Mouse (Mus musculus) heart, embryonic 15.5 days (tissue): ENCODE measurements at regions not wholly inside any gene's neighbourhood (a gene's known extent, or its start where the extent isn't known, plus 50 kb on each side); places are given as distances from the start of the nearest gene placed in this dataset.
"Not testable (repeated sequence)": the region's sequence is repeated elsewhere in the genome, so short reads cannot be mapped to it uniquely, and the experiment has no call there.

ENCODE experiments used
- ATAC-seq: fragments of 200-750 bp; cut with Nextera tagmentation; replicated peaks from 2 replicates; pipeline ENCODE4 v1.8.0; 2017; ENCODE audit warnings: low read depth, moderate TSS enrichment; ENCODE audit not compliant: insufficient number of reproducible peaks, insufficient read depth, low FRiP score
- H3K27ac ChIP-seq: fragments of 300-500 bp; sonication (generic); 2 replicates; pipeline ENCODE4 v1.5.1; 2015; ENCODE audit warnings: mild to moderate bottlenecking, inconsistent platforms
- H3K27me3 ChIP-seq: fragments of 300-500 bp; sonication (generic); 2 replicates; pipeline ENCODE4 v1.6.1; 2015; ENCODE audit warnings: inconsistent platforms
- H3K36me3 ChIP-seq: fragments of 300-500 bp; sonication (generic); 2 replicates; pipeline ENCODE4 v1.6.1; 2015; ENCODE audit warnings: mild to moderate bottlenecking, inconsistent platforms
- H3K4me1 ChIP-seq: fragments of 300-500 bp; sonication (generic); replicated peaks from 2 replicates; pipeline ENCODE4 v1.6.1; 2015; ENCODE audit warnings: inconsistent platforms
- H3K4me2 ChIP-seq: fragments of 300-500 bp; sonication (generic); 2 replicates; pipeline ENCODE4 v1.6.1; 2015; ENCODE audit warnings: inconsistent platforms, mild to moderate bottlenecking, moderate library complexity
- H3K4me3 ChIP-seq: fragments of 300-500 bp; sonication (generic); 2 replicates; pipeline ENCODE4 v1.5.1; 2015; ENCODE audit warnings: mild to moderate bottlenecking, inconsistent platforms
- H3K9ac ChIP-seq: fragments of 300-500 bp; sonication (generic); 2 replicates; pipeline ENCODE4 v1.6.1; 2015; ENCODE audit warnings: mild to moderate bottlenecking, inconsistent platforms
- H3K9me3 ChIP-seq: fragments of 300-500 bp; sonication (generic); replicated peaks from 2 replicates; pipeline ENCODE4 v1.6.1; 2016; ENCODE audit warnings: inconsistent platforms
- WGBS: fragments of 180-500 bp; shearing (Covaris S2); methylation state at CpG from one replicate; pipeline ENCODE4 v1.1.7; 2015; ENCODE audit warnings: mixed read lengths; 5-methylcytosine and 5-hydroxymethylcytosine counted together

DNA sequence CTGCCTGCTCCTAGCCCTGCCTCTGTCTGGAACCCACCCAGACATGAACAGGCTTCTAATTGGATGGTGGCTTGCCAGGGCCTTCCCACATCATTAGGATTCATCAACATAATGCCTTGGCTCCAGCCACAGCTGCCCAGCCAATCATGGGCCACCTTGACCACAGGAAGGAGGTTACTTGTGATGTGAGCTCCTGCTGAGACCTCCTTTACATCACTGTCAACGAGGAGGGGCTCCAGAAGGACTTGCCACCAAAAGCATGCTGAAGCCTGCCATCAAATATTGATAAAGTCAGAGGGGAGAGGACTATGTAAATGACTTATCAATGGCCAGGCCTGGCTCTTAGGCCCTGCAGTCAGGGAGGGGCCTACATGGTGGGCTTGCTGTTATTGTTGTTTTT lies 175.6 kb downstream of the Map1s start:
- not testable (repeated sequence) for H3K9me3 ChIP-seq, H3K27me3 ChIP-seq, ATAC-seq, H3K4me3 ChIP-seq, H3K4me1 ChIP-seq, H3K36me3 ChIP-seq, H3K27ac ChIP-seq, H3K4me2 ChIP-seq, H3K9ac ChIP-seq
- whole genome bisulfite sequencing, result 7% methylated on average over 1 of the region's 1 CpGs

DNA sequence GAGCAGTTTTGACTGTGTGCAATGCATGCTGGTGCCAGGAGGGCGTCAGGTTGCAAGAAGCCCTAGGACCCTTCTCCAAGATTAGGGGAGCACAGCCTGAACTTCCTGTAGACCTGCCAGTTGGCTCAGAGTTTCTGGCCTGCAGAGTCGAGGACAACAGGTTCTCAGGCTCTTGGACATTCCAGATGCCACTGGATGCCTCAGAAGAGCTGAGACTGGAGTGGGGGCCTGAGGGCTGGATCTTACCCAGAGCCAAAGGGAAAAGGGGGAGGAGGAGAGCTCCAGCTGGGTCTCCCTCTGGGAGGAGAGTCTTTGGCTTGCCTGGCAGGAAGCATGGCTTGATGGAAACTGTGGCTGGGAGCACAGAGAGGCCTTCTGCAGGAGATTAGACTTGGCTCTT lies 145.4 kb upstream of the Myo9b start:
- not testable (repeated sequence) for H3K36me3 ChIP-seq, H3K4me3 ChIP-seq, H3K9ac ChIP-seq, H3K9me3 ChIP-seq, H3K27ac ChIP-seq, H3K4me1 ChIP-seq, H3K4me2 ChIP-seq, ATAC-seq, H3K27me3 ChIP-seq
- 18% methylated on average over 2 of the region's 2 CpGs for WGBS

DNA sequence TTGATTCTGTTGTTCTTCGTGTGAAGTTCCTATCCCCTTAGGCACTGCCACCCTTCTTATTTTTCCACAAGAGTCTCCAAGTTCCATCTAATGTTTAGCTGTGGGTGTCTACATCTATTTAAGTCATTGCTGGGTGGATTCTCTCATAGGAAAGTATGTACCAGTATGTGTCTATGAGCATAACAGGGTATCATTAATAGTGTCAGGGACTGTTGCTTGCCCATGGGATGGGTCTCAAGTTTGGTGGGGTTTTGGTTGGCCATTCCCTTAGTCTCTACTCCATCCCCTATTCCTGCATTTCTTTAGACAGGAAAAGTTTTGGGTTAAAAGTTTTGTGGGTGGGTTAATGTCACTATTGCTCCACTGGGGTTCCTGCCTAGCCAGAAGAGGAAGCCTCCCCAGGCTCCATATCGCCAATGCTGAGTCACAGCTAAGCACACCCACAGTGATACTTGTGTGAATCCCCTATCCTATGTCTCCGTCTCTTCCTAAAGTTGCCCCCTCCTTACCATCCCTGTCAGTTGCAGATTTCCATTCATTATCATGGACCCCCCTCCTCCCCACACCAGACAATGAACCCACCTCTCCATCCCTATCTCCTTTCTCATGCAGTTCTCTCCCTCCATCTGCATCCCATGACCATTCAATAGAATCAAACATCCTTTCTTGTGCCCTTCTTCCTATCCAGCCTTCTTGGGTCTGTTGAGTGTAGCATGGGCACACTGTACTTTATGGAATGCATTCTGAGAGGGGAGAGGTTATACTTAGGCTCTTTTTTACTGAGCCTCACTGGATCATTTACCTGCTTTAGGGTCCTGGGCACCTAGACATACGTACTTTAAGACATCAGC lies 141.9 kb upstream of the Myo9b start:
- Histone ChIP-seq H3K9me3 (no peaks in the 10 kb centered on the region), H3K36me3 (no peaks in the 10 kb centered on the region), H3K4me3 (no peak overlapping the region), H3K27me3 (0 out of 2 replicates have a peak, but pooled peaks cover 4% of the 10 kb centered on the region), H3K27ac (no peak overlapping the region), H3K9ac (no peak overlapping the region), H3K4me2 (no peak overlapping the region), H3K4me1 (no peaks in the 10 kb centered on the region)
- peak; percentile 72 for ATAC-seq
- WGBS, result 52% methylated on average over 4 of the region's 4 CpGs

DNA sequence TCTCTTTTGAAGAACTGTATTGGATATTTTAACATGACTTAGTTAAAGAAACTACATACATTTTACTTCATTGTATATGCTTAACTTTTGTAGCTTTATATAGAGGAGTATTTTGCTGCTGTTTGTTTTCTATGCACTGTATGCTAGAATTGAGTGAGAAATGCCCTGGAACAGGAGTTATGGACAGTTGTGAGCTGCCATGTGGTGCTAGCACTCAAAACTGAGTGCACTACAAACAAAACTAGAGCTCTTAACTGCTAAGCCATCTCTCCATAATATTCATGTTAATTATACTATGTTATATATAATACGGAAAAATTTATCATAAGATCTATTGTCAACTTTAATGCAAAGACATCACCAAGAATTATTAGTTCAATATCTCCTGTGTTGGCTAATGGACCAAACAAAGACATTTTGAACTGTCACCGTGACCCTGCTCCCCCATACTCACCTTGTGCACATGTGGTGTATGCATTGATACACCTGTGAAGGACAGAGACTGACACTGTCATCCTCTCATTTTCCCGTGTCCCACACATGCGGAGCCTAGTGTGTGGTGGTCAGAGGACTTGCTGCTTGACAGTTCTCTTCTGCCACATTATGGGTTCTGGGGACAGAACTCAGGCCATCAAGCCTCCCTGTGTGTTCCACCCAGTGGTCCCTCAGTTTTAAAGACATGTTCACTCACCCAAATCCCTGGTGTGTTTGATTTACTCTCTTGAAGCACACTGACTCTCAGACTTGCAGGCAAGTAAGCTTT lies 141.0 kb upstream of the Myo9b start:
- Histone ChIP-seq H3K9ac (no peak overlapping the region), H3K4me1 (no peaks in the 10 kb centered on the region), H3K4me3 (no peak overlapping the region), H3K27ac (no peak overlapping the region), H3K36me3 (no peaks in the 10 kb centered on the region), H3K9me3 (no peaks in the 10 kb centered on the region), H3K4me2 (no peak overlapping the region), H3K27me3 (0 out of 2 replicates have a peak, but pooled peaks cover 4% of the 10 kb centered on the region)
- peak; percentile 23; the same call in 1 of the 2 replicates for ATAC-seq
- WGBS, result 86% methylated on average over 4 of the region's 4 CpGs

DNA sequence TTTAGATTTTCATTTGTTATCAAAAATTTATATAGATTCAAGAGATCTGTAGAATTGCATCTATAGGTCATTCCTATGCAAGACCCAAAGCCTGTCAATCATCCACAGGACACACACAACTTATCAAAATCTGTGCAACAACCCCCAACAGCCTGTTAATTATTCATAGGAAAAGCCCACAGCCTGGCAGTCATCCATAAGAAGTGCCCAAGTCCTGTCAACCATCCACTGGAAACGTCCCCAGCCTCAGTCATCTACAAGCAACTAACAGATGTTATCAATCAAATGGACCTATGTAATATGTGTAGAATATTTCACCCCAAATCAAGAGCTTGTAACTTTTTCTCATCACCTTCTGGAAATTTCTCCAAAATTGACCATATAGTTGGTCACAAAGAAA lies 139.6 kb upstream of the Myo9b start:
- WGBS, result 47% methylated on average over 1 of the region's 1 CpGs
- not testable (repeated sequence) for H3K4me1 ChIP-seq, H3K27ac ChIP-seq, H3K4me3 ChIP-seq, H3K9ac ChIP-seq, H3K9me3 ChIP-seq, H3K36me3 ChIP-seq, H3K4me2 ChIP-seq, ATAC-seq, H3K27me3 ChIP-seq

DNA sequence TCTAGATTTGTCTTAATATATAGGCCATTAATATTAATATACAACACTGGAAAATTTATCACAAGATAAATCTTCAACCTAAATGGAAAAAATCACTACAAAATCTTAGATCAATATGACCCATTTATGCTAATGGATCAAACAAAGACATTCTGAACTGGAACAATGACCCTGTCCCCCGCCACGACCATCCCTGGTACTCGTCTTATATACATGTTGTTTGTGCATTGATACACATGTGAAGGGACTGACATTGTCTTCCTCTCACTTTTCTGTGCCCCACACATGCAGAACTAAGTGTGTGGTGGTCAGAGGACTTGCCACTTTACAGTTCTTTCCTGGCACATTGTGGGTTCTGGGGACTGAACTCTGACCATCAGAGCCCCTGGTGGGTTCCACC lies 135.4 kb upstream of the Myo9b start:
- not testable (repeated sequence) for H3K4me1 ChIP-seq, H3K4me3 ChIP-seq, H3K9ac ChIP-seq, H3K9me3 ChIP-seq, H3K36me3 ChIP-seq, H3K27me3 ChIP-seq, H3K4me2 ChIP-seq, ATAC-seq, H3K27ac ChIP-seq
- WGBS, result 79% methylated on average over 3 of the region's 3 CpGs

DNA sequence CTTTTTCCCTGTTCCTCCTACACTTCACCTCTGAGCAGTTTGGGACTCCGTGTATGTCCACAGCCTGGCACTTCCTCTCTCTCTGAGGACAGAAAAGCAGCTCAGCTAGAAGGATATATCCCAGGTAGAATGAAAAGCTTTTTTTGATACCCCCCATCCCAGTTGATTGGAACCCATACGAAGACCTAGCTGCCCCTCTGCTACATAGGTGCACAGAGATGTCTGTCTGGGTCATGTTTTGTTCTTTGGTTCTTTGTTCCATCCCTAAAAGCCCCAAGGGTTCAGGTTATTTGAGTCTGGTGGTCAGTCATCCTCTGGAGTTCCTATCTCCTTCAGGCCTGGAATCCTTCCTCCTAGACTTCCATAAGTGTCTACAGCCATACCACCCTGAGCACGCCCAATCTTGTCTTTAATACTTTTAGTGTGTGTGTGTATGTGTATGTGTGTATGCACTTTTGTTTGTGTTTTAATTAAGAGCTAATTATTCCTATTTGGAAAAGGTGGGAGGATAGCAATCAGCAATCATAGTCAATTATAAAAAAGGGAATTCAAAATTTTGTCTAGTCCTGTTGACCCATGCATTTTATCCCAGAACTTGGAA lies 130.0 kb upstream of the Myo9b start:
- not testable (repeated sequence) for H3K9ac ChIP-seq, H3K27me3 ChIP-seq, H3K27ac ChIP-seq, H3K9me3 ChIP-seq, H3K4me3 ChIP-seq, H3K4me2 ChIP-seq, H3K4me1 ChIP-seq, H3K36me3 ChIP-seq, ATAC-seq
- 55% methylated on average over 3 of the region's 3 CpGs for WGBS

DNA sequence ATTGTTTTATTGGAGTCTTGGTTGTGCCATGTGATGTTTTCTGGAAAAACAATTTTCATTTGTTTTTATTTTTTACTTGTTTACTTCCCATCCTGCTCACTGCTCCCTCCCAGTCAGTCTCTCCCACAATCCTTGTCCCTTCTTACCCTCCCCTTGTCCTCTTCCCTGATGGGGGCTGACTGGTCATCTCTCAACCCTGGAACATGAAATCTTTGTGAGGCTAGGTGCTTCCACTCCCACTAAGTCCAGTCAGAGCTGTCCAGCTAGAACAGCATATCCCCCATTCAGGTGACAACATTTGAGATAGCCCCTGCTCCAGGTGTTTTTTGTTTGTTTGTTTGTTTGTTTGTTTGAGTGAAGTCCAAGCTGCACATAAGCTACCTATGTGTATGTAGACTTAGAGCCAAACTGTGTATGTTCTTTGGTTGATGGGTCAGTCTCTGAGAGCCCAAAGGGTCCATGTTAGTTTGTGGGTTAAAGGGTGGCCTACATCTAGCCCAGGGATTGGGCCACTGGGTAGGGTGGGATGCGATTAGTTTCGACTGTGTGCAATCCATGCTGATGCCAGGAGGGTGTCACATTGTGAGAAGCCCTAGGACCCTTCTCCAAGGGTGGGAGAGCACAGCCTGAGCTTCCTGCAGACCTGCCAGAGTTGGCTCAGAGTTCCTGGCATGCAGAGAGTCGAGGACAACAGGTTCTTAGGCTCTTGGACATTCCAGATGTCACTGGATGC lies 100.9 kb upstream of the Myo9b start:
- H3K4me2 ChIP-seq, H3K4me1 ChIP-seq, H3K36me3 ChIP-seq, H3K9me3 ChIP-seq, H3K4me3 ChIP-seq, H3K9ac ChIP-seq, H3K27me3 ChIP-seq, H3K27ac ChIP-seq: not testable (repeated sequence)
- 48% methylated on average over 3 of the region's 3 CpGs for WGBS
- ATAC-seq, result 0 out of 2 replicates have a peak, but pooled peaks have one; percentile 10

DNA sequence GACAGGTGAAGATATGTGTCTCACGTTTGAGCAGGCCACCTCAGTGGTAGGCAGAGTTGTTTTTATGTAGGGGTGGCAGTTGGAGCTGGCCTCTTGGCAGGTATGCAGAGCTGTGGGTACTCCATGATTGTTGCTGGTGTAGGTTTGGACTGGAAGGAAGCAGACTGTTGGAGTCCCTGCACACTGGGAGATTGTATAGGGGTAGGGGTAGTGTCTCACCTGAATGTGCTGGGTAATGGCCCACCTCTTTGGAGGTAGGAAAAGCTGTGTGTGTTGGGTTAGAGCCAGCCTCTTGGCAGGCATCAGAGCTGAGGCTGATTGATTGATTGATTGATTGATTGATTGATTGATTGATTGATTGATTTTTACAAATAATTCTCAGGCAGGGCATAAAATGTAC lies 79.6 kb upstream of the Myo9b start:
- H3K36me3 ChIP-seq, H3K4me2 ChIP-seq, ATAC-seq, H3K4me3 ChIP-seq, H3K4me1 ChIP-seq, H3K27ac ChIP-seq, H3K27me3 ChIP-seq, H3K9me3 ChIP-seq, H3K9ac ChIP-seq: not testable (repeated sequence)
- WGBS, result 38% methylated on average over 1 of the region's 1 CpGs

DNA sequence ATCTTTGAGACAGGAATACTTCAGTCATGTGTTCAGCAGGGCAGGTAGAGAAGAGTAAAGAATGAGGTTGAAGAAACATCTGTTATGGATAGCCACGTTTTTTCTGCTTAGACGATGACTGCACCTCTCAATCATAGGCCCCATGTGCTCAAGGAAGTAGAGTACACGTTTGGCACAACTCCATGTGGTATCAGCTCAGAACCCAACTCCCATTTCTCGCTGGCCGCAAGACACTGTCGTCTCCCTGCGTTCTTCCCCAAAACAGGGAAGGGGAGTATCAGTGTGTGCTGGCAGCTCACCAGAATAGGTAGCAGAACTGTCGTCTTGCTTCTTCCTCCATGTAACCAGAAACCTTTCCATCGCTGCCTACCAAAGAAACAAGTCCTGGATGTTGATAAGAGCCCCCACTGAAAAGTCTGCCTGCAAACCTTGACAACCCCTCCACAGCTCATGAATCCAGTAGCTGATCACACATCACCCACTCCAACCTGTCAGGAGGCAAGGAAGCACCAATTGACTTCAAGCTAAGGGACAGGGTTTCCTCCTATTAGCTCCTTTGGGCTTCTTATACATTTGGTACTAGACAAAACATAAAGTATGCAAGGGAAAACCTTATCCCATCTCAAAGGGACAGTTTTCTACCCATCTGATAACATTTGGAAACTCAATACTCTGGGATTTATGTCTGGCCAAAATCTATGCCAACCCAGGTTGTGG lies 77.3 kb upstream of the Myo9b start:
- not testable (repeated sequence) for H3K4me1 ChIP-seq, H3K9ac ChIP-seq, H3K27me3 ChIP-seq, H3K4me2 ChIP-seq, H3K36me3 ChIP-seq, H3K27ac ChIP-seq, H3K4me3 ChIP-seq, H3K9me3 ChIP-seq
- peak; percentile 47 for ATAC-seq
- 62% methylated on average over 9 of the region's 9 CpGs for WGBS
